ENCODE assay signal across 8 mouse cellular contexts in the genomic region with DNA sequence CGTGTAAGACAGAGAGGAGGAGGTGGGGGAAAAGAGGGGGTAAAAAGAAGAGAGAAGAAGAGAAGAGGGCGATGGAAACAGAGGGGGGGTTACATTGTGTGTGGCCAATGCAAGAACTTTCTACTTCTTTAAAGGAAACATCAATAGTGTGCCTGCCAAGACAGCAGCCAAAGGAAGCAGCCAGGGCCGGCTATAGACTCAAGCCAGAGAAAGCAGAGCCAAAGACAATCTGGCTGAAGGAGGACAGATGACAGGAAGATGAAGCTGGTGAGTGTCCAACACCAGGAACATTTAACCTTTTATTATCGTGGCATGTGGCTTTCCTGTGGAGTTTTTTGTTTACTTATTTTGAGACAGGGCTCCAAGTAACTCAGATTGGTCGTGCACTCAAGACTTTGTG.
DNase-seq lines count a peak whose midpoint lies in the region; ATAC-seq and TF ChIP-seq lines count a peak whose summit lies in the region.

No protein-coding gene starts in this region.

- no peak overlapping the region for H3K27ac ChIP-seq in heart, embryonic 11.5 days (ENCODE audit: low read depth, low read length)
- peak overlapping the region; percentile 60; the same call in 1 of the 2 replicates for H3K27ac ChIP-seq in kidney, postnatal 0 days

- no peaks in the 10 kb centered on the region for H3K9me3 ChIP-seq in heart, embryonic 11.5 days (replicated peaks; ENCODE audit: control insufficient read depth, low read length)
- no peaks in the 10 kb centered on the region for H3K9me3 ChIP-seq in kidney, postnatal 0 days (replicated peaks; ENCODE audit: low read length)

- no peak overlapping the region for H3K9ac ChIP-seq in heart, embryonic 11.5 days (ENCODE audit: low read depth, low read length)
- no peak overlapping the region for H3K9ac ChIP-seq in kidney, postnatal 0 days (ENCODE audit: low read depth, low read length)

- peak; percentile 62 to 77 for DNase-seq in heart, adult 9 months (ENCODE audit: low spot score in 2 of 2)
- peak; percentile 22 for DNase-seq in MN1 (ENCODE audit: low spot score)
- DNase-seq in cerebellum, postnatal 10 days, result peak; percentile 73 to 75
- DNase-seq in kidney, postnatal 0 days (ENCODE audit: low spot score), result peak; percentile 83
- DNase-seq in spleen, postnatal 36 days (ENCODE audit: low spot score in 2 of 2), result no peak
- no peak for DNase-seq in left cerebral cortex, adult 18-20 months (ENCODE audit: low spot score in 2 of 2)

- no peaks in the 10 kb centered on the region for H3K27me3 ChIP-seq in heart, embryonic 11.5 days (ENCODE audit: control insufficient read depth, insufficient read depth, low read length)
- no peaks in the 10 kb centered on the region for H3K27me3 ChIP-seq in kidney, postnatal 0 days (ENCODE audit: insufficient read depth, low read length)

- no peak for ATAC-seq in heart, embryonic 11.5 days (replicated peaks; ENCODE audit: insufficient number of reproducible peaks, low FRiP score, low TSS enrichment)
- no peak for ATAC-seq in kidney, postnatal 0 days (replicated peaks; ENCODE audit: low FRiP score, low read depth)
- ATAC-seq in megakaryocyte, adult 5-6 weeks (ENCODE audit: poor library complexity, severe bottlenecking), result no peak

- H3K4me2 ChIP-seq in heart, embryonic 11.5 days, result no peak overlapping the region
- H3K4me2 ChIP-seq in kidney, postnatal 0 days (ENCODE audit: low read length), result no peak overlapping the region

- no peak for TF ChIP-seq CTCF in kidney, postnatal 0 days (IDR thresholded peaks at IDR 0.05; ENCODE audit: low read depth)

- no peaks in the 10 kb centered on the region for H3K4me1 ChIP-seq in heart, embryonic 11.5 days (ENCODE audit: control insufficient read depth, insufficient read depth, low read length)
- H3K4me1 ChIP-seq in kidney, postnatal 0 days (replicated peaks; ENCODE audit: insufficient read depth, low read length), result no peaks in the 10 kb centered on the region

- 58% methylated on average over 5 of the region's 5 CpGs for WGBS in heart, embryonic 11.5 days (ENCODE audit: insufficient replicate concordance)
- 39% methylated on average over 5 of the region's 5 CpGs for WGBS in kidney, postnatal 0 days

- H3K4me3 ChIP-seq in heart, embryonic 11.5 days (ENCODE audit: low read depth, low read length), result no peak overlapping the region
- H3K4me3 ChIP-seq in kidney, postnatal 0 days (replicated peaks; ENCODE audit: low read depth, low read length), result no peak overlapping the region

- H3K36me3 ChIP-seq in heart, embryonic 11.5 days (ENCODE audit: control insufficient read depth, insufficient read depth, low read length), result no peaks in the 10 kb centered on the region
- no peaks in the 10 kb centered on the region for H3K36me3 ChIP-seq in kidney, postnatal 0 days (ENCODE audit: insufficient read depth, low read length)

Comparison
In these comparisons a context has a peak if more than half of its experiments do, and no peak if none do; other contexts are left out.
1. DNase-seq: peak in heart, adult 9 months (2 of 2), MN1 (single experiment), cerebellum, postnatal 10 days (2 of 2) and kidney, postnatal 0 days (single experiment); none in spleen, postnatal 36 days (0 of 2) and left cerebral cortex, adult 18-20 months (0 of 2).